Mouse (Mus musculus) forebrain, embryonic 11.5 days (tissue): ENCODE results near the gene Rgs9. TPM values are rescaled to one million over a fixed set of nuclear protein-coding genes. Genes with fewer than 3 reads are reported as not detected.

Experiments
- ATAC-seq: fragments of 200-750 bp; cut with Nextera tagmentation; replicated peaks from 2 replicates; pipeline ENCODE4 v1.8.0; 2017; ENCODE audit warnings: moderate TSS enrichment; ENCODE audit not compliant: low FRiP score
- DNase-seq: peaks from one replicate; pipeline ENCODE4 v3.0.0-alpha.2; 2017; ENCODE audit warnings: low spot score
- H3K27ac ChIP-seq: fragments of 300-500 bp; sonication (generic); 2 replicates; pipeline ENCODE4 v1.5.1; 2014; ENCODE audit warnings: low read depth, low read length
- H3K27me3 ChIP-seq: fragments of 300-500 bp; sonication (generic); 2 replicates; pipeline ENCODE4 v1.6.1; 2014; ENCODE audit warnings: mild to moderate bottlenecking, low read length, mixed read lengths; ENCODE audit not compliant: control insufficient read depth, insufficient read depth
- H3K36me3 ChIP-seq: fragments of 300-500 bp; sonication (generic); 2 replicates; pipeline ENCODE4 v1.6.1; 2014; ENCODE audit warnings: mild to moderate bottlenecking, low read length, moderate library complexity, mixed read lengths; ENCODE audit not compliant: control insufficient read depth, insufficient read depth
- H3K4me1 ChIP-seq: fragments of 300-500 bp; sonication (generic); replicated peaks from 2 replicates; pipeline ENCODE4 v1.6.1; 2014; ENCODE audit warnings: low read length, mixed read lengths; ENCODE audit not compliant: control insufficient read depth, insufficient read depth
- H3K4me2 ChIP-seq: fragments of 300-500 bp; sonication (generic); 2 replicates; pipeline ENCODE4 v1.6.1; 2014; ENCODE audit warnings: low read depth, mild to moderate bottlenecking, low read length, moderate library complexity, mixed read lengths; ENCODE audit not compliant: severe bottlenecking
- H3K4me3 ChIP-seq: fragments of 300-500 bp; sonication (generic); 2 replicates; pipeline ENCODE4 v1.5.1; 2014; ENCODE audit warnings: low read depth, low read length
- H3K9ac ChIP-seq: fragments of 300-500 bp; sonication (generic); 2 replicates; pipeline ENCODE4 v1.6.1; 2014; ENCODE audit warnings: low read length
- H3K9me3 ChIP-seq: fragments of 300-500 bp; sonication (generic); 2 replicates; pipeline ENCODE4 v1.6.1; 2016; ENCODE audit warnings: low read length, mixed read lengths; ENCODE audit not compliant: control insufficient read depth
- WGBS: fragments of 180-500 bp; shearing (Covaris S2); extraction: QIAGEN DNeasy Blood & Tissue Kit; methylation state at CpG from one replicate; pipeline ENCODE4 v1.1.7; 2014; 5-methylcytosine and 5-hydroxymethylcytosine counted together
- polyA plus RNA-seq: library from polyadenylated mRNA; unstranded; fragments of >200 nt; fragmentation: Nextera tagmentation; extraction: Ambion mirVana; gene quantifications from 2 replicates; pipeline ENCODE4 v1.2.1, GENCODE M21; 2014

Rgs9 gene
- polyA plus RNA-seq, 1 experiment from 2014 or later = 1.4 TPM

- DNase-seq = no peak
- no peaks in the 10 kb centered on the region for H3K36me3 ChIP-seq
- no peaks in the 10 kb centered on the region for H3K4me1 ChIP-seq
- H3K9ac ChIP-seq = no peak overlapping the region
- no peak overlapping the region for H3K27ac ChIP-seq
- no peaks in the 10 kb centered on the region for H3K27me3 ChIP-seq
- 90% methylated on average over 12 of the region's 12 CpGs for WGBS
- H3K4me3 ChIP-seq = no peak overlapping the region
- no peaks in the 10 kb centered on the region for H3K9me3 ChIP-seq
- ATAC-seq = no peak
- no peak overlapping the region for H3K4me2 ChIP-seq
These were observed 31.6 kb downstream of the Rgs9 start for GRCm38 (mm10) chr11:109266161-109266910.

DNA sequence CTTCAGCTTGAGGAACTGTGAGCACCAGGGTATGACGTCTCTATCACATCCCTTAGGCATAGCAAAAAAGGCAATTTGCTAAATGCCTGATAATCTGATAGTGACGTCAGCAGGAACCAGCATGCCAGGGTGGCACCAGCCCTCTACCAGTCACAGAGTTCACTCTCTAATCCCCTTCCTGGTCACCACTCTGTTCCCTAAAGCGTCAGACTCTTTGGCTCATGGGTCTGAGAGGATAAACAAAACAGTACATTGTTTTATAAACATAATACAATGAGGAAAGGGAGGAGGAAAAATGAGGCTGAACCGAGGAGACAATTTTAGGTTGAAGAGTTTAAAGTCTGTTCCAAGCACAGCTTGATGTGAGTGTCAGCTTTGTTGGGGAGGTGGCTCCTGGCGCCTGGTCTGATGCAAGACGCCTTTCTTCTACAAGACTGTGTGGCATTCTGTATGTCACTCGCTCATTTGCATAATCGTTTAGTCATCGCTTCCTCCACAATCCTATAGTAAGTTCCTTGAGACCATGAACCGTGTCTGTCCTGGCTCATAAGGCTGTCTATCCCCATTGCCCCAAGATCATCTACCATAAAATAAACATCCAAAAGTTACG is 33.7 kb downstream of the Rgs9 start:
- Histone ChIP-seq H3K9me3 (no peaks in the 10 kb centered on the region), H3K4me3 (no peak overlapping the region), H3K4me1 (no peaks in the 10 kb centered on the region), H3K9ac (no peak overlapping the region), H3K27ac (no peak overlapping the region), H3K27me3 (no peaks in the 10 kb centered on the region), H3K4me2 (no peak overlapping the region), H3K36me3 (no peaks in the 10 kb centered on the region)
- DNase-seq (no peak), ATAC-seq (no peak)
- whole genome bisulfite sequencing = 75% methylated on average over 11 of the region's 11 CpGs

GRCm38 (mm10) chr11:109260561-109260960 is 37.4 kb downstream of the Rgs9 start:
- Histone ChIP-seq H3K27me3 (no peaks in the 10 kb centered on the region), H3K27ac (no peak overlapping the region), H3K4me3 (no peak overlapping the region), H3K9ac (no peak overlapping the region), H3K4me1 (no peaks in the 10 kb centered on the region), H3K9me3 (no peaks in the 10 kb centered on the region), H3K4me2 (no peak overlapping the region), H3K36me3 (no peaks in the 10 kb centered on the region)
- DNase-seq = no peak
- WGBS = 91% methylated on average over 7 of the region's 7 CpGs
- no peak for ATAC-seq

GRCm38 (mm10) chr11:109258941-109259910 is 38.7 kb downstream of the Rgs9 start:
- Histone ChIP-seq H3K4me1 (no peaks in the 10 kb centered on the region), H3K4me3 (no peak overlapping the region), H3K9ac (no peak overlapping the region), H3K27me3 (no peaks in the 10 kb centered on the region), H3K27ac (no peak overlapping the region), H3K4me2 (no peak overlapping the region), H3K9me3 (no peaks in the 10 kb centered on the region), H3K36me3 (no peaks in the 10 kb centered on the region)
- DNase-seq (no peak), ATAC-seq (no peak)
- WGBS = 91% methylated on average over 32 of the region's 32 CpGs

GRCm38 (mm10) chr11:109257824-109258223 is 40.1 kb downstream of the Rgs9 start:
- WGBS = 94% methylated on average over 2 of the region's 2 CpGs
- no peak for DNase-seq
- H3K4me2 ChIP-seq = no peak overlapping the region
- no peak overlapping the region for H3K4me3 ChIP-seq
- no peaks in the 10 kb centered on the region for H3K9me3 ChIP-seq
- no peak overlapping the region for H3K9ac ChIP-seq
- no peaks in the 10 kb centered on the region for H3K27me3 ChIP-seq
- no peaks in the 10 kb centered on the region for H3K4me1 ChIP-seq
- no peaks in the 10 kb centered on the region for H3K36me3 ChIP-seq
- no peak for ATAC-seq
- no peak overlapping the region for H3K27ac ChIP-seq

GRCm38 (mm10) chr11:109255022-109255421 is 42.9 kb downstream of the Rgs9 start:
- ATAC-seq = no peak
- WGBS = 81% methylated on average over 4 of the region's 4 CpGs
- no peak overlapping the region for H3K4me3 ChIP-seq

DNA sequence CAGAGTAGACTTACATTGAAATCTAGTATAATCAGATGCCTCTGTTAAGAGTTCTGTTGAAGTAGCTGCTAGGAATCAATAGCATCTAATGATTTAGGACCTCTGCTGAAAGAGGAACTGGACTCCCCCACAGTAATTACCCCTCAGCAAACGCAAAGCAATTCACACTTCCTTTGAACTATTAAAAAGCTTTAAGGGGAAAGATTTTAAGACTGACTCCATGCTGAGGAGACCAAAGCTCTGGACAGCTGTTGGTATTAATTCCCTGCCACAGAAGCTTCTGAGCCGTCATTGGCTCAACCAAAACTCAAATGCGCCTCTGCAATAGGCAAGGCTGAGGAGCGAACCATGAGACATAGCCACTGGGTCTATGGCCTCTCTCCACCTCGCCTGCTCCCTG is 45.4 kb downstream of the Rgs9 start:
- no peak overlapping the region for H3K27ac ChIP-seq
- no peaks in the 10 kb centered on the region for H3K4me1 ChIP-seq
- no peaks in the 10 kb centered on the region for H3K9me3 ChIP-seq
- no peaks in the 10 kb centered on the region for H3K36me3 ChIP-seq
- no peak overlapping the region for H3K9ac ChIP-seq
- no peak overlapping the region for H3K4me2 ChIP-seq
- H3K4me3 ChIP-seq = no peak overlapping the region
- no peak for DNase-seq
- ATAC-seq = no peak
- no peaks in the 10 kb centered on the region for H3K27me3 ChIP-seq
- 57% methylated on average over 5 of the region's 5 CpGs for WGBS

More at GRCm38 (mm10) chr11:109255022-109255421, 42.9 kb downstream of the Rgs9 start:
- Histone ChIP-seq H3K36me3 (no peaks in the 10 kb centered on the region), H3K4me1 (no peaks in the 10 kb centered on the region), H3K27ac (no peak overlapping the region), H3K9ac (no peak overlapping the region), H3K27me3 (no peaks in the 10 kb centered on the region), H3K4me2 (no peak overlapping the region), H3K9me3 (no peaks in the 10 kb centered on the region)
- no peak for DNase-seq

DNA sequence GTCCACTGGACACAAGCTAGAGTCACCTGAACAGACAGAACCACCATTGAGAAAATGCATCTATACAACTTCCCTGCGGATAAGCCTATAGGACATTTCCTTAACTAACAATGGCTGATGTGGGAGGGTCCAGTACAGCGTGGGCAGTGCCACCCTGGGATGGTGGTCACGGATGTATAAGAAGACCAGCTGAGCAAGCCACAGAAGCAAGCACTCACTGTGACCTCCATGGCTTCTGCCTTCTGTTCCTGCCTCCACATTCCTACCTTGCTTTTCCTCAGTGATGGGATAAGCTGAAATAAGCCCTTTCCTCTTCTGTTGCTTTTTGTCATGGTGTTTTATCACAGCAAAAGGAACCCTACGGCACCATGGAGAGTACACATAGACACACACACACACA is 47.4 kb downstream of the Rgs9 start:
- Histone ChIP-seq H3K9me3 (no peaks in the 10 kb centered on the region), H3K36me3 (no peaks in the 10 kb centered on the region), H3K27me3 (no peaks in the 10 kb centered on the region), H3K4me2 (no peak overlapping the region), H3K27ac (no peak overlapping the region), H3K4me1 (no peaks in the 10 kb centered on the region), H3K4me3 (no peak overlapping the region), H3K9ac (no peak overlapping the region)
- WGBS = 88% methylated on average over 4 of the region's 4 CpGs
- no peak for ATAC-seq
- no peak for DNase-seq
